Mouse (Mus musculus): ENCODE results near the gene Rdh16f1.
"Not testable (repeated sequence)": the region's sequence is repeated elsewhere in the genome, so short reads cannot be mapped to it uniquely, and the experiment has no call there.

Rdh16f1 gene

DNA sequence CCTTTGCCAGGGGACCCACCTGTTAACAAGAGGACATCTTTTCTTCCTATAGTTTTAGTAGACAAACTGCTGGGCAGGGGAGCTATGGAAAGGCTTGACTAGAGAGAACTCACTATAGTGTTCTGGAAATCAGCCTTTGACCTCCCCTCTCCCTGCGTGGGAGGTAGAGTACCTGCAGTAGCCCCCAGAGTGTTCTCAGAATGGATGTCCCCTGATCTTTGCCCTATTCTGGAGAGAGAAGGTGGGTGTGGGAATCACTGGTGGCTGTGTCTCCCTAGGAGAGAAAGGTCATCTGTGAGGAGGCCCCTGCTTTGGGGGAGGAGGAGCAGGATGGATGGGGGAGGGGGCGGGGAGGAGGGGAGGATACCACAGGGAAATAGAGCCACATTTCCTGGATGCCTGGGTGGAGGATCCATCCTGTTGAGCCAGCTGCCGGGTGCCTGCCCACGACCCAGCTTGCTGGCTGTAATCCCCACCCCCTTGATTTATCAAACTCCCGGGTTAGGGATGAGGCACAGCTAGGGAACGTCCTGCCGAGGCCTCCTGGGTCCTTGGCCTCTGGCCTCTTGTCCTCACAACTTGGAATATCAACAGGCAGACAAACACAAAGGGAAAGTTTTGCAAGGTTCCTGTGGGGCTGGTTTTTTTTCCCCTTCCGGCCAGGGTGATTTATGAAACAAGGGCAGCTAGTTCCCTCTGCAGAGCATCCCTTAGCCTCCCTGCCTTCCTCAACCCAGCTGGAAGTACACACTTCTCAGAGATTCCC is 10.6 kb upstream of the Rdh16f1 start:
- peak; percentile 67 to 78 for DNase-seq (ENCODE audit: low spot score in 2 of 2)

DNA sequence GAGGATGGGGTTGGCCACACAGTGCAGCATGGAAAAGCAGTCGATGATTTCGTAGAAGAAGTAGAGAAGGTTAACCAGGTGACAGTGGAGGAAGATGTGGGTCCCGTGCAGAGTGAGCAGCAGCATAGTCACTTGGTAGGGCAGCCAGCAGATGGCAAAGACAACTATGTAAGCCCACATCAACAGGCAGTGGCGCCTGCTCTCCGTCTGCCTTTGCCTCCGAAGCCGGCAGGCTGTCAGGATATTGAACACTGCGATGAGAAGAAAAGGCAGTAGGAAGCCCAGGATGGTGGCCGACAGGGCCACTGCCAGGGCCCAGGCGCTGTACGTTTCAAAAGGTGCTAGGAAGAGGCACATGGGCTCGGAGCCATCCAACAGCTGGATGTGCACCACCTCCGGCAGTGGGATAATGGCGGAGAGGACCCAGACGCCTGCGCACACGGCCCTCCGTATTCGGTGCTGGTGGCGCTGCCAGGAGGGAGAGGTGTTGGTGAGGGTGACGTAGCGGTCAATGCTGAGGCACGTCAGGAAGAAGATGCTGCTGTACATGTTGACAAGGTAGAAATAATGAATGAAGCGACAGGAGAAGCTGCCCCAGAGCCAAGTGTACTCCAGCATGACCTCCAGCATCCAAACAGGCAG is 9.3 kb upstream of the Rdh16f1 start:
- DNase-seq (ENCODE audit: low spot score in 2 of 2), result peak in 1 of 2 experiments; percentile 30

DNA sequence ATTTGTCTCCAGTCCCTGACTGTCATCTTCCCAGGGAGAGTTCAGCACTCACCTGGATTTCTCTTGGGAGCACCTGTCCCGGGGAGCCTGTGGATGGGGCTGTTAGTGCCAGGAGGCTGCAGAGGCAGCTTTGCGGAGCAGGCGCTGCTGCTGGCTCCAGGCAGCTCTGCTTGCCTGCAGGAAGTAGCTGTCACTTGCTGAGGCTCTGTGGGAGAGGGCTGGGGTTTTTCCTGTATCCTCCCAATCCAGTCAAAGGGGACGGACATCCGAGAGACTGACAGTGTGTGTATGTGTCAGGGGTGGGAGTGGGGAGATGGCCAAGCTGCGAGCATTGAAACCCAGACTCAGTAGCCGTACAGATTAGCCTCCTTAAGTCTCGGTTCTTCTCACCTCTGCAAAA is 8.0 kb upstream of the Rdh16f1 start, which contains the start of gene Gpr182:
Gene Gpr182 (minus strand): TSS at position 185 of the 400 bp plus-strand sequence.
- peak; percentile 45 to 70 for DNase-seq (ENCODE audit: low spot score in 2 of 2)

DNA sequence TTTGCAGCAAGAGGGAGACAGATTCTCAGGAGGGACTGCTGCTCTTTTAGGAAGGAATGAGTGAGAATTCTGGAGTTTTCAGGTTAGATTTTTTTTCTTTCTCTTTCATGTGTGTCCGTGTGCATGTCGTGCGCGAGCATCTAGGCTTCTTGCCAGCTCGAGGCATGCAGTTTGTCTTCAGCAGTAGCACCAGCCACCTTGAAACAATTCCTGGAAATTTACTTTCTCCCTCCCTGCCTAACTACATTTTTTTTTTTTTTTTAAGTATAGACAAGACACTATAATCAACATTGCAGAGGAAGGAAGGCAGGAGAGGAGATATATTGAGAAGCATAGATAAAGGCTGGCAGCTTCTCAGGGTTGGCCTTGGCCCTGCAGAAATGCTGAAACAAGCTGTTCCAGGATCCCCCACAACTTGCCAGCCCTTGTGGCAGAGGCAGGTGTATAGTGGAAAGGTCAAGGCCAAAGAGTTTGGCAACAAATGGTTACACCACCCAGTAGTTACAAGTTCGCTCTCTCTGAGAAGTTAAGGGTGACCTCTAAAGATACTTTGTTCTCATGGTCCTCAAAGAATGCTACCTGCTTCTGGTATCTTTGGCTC is 4.9 kb upstream of the Rdh16f1 start:
- peak in 1 of 2 experiments; percentile 33 for DNase-seq (ENCODE audit: low spot score in 2 of 2)

DNA sequence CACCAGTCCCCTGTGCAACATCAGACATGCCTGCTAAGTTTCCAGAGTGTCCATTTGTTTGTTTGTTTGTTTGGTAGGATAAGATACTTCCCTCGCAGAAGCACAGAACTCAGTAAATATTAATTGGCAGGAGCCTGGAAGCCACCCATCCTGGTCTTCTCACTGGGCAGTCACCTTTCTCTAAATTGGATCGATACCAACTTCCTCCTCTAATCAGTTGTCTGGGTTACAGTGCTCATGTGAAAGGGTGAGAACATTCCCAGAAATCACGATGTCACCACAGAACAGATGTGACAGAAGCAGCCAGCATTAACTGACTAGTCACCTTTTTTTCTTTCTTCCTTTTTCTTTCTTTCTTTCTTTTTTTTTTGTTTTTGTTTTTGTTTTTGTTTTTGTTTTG is 4.3 kb upstream of the Rdh16f1 start:
- DNase-seq (ENCODE audit: low spot score in 2 of 2), result peak in 1 of 2 experiments; percentile 49

DNA sequence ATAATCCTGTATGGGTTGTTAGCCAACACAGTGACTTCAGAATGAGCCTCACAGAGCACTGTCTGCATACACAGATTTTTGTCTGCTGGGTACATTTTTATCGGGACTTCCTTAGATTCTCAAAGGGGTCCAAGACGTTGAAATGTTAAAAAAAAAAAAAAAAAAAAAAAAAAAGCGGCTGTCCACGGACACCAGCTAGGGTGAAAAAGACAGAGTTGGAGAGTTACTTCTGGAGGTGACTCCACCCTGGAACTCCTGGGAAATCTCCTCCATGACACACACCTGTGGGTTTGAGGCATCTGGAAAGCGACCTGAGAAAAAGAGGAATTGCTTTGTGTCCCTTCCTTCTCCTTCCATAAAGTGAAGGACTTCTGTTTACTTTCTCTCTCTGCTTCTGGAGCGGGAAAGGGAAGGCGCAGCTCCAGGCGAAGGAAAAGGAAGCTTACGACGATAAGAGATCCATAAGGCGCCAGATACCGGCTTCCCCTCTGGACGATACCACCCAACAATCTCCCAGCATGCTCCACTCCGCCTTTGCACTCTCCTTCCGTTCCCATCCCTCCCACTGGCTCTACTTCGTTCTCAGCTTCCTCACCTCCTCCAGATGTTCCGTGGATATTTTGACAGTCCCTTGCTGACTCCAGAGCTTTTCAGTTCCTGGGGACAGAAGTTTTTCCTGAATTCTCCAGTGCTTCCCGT is 3.7 kb upstream of the Rdh16f1 start:
- DNase-seq (ENCODE audit: low spot score in 2 of 2), result peak; percentile 52 to 56

DNA sequence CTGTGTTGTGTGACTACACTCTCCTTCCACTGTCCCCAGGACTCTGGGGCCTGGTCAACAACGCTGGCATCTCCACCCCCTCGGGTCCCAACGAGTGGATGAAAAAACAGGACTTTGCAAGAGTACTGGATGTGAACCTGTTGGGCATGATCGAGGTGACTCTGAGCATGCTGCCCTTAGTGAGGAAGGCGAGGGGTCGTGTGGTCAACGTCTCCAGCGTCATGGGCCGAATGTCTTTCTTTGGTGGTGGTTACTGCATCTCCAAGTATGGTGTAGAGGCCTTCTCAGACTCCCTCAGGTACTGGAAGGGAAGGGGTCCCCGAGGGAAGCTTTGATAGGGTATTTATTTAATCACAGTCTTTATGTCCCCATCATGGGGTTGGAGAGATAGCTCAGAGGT is 3.3 kb downstream of the Rdh16f1 start:
- DNase-seq (ENCODE audit: low spot score in 2 of 2), result not testable (repeated sequence)

DNA sequence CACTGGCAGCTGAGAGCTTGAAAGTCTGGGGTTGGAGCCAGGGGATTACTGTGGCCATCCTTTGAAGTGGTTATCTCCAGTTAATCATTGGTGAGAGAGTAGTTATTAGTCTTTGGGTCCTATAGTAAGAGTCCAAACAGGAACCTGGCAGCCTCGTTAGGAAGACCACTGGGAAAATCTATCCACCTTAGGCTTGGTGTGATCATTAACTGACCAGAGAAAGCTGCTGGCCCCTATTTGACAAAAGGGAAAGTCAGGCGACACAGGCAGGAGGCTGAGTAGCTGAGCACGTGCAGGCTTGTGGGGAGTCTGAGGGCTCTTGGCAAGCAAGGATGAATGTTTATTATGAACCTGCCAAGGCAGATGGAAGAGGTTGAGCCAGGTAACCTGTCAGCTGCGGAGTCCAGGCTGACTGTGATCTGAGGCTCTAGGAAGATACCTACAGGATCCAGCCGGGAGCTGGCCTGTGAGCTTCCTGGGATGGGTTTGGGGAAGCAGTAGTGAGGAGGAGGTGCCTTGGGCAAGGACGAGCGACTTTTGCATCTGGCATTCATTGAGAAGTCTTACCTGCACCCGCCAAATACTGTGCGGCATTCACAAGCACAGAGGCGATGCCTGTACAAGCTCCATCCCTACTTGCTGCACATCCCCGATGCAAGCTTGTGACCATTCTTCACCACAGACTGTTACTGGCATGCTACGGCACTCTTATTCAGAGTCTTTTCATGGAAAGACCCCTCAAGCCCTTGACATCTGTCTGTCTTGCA is 4.5 kb downstream of the Rdh16f1 start:
- no peak for DNase-seq (ENCODE audit: low spot score in 2 of 2)

DNA sequence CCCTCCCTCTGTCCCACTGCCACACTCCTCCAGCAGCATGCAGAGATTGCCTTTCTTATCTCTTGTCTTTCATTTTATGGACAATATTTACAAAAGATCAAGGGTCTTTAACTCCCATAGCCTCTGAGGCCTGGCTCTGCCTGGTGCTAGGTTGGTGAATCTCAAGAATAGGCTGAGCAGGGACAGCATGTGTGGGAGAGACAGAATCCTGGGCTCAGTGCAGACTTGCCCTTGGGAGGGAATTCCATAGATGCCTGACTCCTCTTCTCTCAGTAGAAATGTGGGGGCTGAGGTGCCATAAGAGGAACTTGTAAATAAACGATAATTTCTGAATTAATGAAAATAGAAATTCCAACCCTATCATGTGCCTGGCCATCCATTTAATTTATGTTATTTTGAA is 7.0 kb downstream of the Rdh16f1 start:
- DNase-seq (ENCODE audit: low spot score in 2 of 2), result no peak

DNA sequence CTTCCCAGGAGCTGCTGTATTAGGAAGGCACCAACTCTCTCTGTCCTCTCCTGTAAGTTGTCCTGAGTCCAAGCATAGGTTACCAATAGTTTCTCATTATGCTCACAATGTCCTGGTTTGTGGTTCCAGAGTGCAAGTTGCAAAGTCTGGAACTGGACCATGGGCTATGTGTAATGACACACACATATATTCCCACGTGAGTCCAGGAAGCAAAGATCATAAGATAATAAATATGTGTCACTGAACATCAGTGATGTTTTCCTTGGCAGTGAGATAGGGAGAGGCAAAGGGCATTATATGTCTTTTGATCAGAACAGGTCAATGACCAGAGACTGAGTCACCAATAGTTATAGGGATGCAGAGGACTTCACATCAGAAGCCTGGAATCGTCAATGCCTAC is 16.4 kb downstream of the Rdh16f1 start, which contains the start of gene Rdh9:
Gene Rdh9 (plus strand): TSS at position 376 of the 400 bp plus-strand sequence.
- no peak for DNase-seq (ENCODE audit: low spot score in 2 of 2)

DNA sequence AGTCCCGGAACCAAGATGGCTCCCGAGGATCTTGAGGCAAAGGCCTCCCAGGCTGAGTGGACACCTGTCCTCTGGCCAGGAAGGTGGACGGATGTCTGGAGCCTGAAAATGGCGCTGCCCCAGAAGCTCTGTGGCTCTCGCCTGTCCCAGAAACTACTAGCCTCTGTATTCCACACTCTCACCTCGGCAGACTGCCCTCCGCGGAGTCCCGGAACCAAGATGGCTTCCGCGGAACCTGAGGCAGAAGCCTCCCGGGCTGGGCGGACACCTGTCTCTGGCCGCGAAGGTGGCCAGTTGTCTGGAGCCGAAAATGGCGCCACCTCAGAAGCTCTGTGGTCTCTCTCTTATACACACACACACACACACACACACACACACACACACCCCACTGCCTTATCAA is 22.7 kb downstream of the Rdh16f1 start:
- DNase-seq (ENCODE audit: low spot score in 2 of 2), result not testable (repeated sequence)

DNA sequence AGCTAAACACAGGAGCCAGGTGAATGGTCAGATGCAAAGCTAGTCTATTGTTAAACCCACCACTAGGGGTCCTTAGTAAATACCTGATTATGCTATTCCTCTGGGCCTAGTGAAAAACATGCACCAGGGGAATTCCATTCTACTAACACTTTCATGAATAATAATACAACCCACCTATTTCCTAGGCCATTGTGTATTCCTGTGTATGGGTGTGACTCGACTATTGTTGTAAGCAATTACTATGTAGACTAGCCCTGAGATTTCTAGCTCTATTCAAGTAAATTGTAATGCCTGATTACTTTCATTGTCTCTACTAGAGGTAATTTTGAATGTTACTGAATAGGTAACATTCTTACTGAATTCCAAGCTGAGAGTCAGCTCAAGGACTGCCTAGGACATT is 25.8 kb downstream of the Rdh16f1 start:
- DNase-seq (ENCODE audit: low spot score in 2 of 2), result not testable (repeated sequence)

DNA sequence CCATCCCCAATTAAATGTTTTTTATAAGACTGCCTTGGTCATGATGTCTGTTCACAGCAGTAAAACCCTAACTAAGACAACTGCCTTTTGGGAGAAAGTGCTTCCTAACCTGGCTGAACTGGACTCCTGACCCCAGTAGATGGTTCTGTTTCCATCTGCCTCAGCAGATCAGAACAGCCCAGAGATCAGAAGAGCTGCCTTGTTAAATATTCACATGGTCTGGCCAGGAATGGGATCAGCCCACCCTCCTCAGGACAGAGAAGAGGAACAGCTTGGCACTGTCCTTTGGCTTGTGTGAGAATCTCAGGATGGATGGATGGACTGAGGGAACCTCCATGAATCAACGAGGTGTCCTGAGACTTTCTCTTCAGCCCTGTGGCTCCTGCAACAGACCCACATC is 39.7 kb downstream of the Rdh16f1 start:
- DNase-seq (ENCODE audit: low spot score in 2 of 2), result no peak

DNA sequence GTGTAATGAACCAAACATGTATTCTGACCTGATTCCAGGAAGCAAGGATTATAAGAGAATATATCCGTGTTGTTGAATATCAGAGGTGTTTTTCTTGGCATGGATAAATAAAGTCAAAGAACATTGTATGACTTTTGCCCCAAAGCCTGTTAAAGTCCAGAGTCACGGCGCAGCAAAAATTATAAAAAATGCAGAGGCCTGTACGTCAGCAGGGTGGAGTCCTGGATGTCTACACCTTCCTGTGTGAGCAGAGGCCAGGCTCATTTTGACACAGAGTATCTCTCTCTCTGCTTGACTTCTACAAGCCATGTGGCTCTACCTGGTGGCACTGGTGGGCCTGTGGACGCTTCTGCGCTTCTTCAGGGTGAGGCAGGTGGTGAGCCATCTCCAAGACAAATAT is 41.3 kb downstream of the Rdh16f1 start, which contains the start of gene Rdh16:
Gene Rdh16 (plus strand): TSS at position 262 of the 400 bp plus-strand sequence.
- no peak for DNase-seq (ENCODE audit: low spot score in 2 of 2)

DNA sequence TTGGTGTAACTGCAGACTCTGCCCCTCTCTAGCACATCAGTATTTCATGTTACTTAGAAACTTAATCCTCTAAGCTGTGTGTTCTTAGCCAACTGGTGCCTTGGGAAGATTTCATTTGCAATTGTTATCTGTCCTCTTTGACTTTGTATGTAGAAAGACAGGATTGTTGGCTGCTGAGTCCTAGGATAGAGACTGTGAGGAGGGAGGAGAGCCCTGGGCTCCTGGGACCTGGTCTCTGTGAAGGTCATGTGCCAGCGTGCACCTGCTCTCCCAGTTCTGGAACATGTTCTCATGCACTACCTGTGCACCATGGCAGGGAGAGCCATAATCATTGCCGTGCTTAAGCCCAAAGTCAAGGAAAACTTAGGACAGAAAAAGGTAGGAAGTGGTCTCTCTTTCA is 42.0 kb downstream of the Rdh16f1 start:
- no peak for DNase-seq (ENCODE audit: low spot score in 2 of 2)

DNA sequence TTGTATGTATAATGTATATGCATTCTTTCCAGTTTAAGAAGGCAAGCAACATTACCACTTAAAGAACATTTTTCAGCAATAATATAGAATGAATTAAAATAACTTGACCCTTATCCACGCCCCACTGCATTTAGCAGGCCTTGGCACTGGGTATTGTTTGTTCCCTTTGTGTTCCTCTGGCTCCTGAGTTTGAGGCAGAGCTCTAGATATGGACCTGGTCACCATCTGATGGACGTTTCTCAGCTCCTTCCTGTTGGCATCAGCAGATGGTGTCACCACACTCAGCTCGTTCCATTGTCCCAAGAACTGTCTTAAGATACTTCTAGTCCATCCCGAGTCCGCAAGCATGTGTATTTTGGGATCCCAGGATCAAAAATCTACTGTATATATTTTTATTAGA is 42.6 kb downstream of the Rdh16f1 start:
- no peak for DNase-seq (ENCODE audit: low spot score in 2 of 2)

DNA sequence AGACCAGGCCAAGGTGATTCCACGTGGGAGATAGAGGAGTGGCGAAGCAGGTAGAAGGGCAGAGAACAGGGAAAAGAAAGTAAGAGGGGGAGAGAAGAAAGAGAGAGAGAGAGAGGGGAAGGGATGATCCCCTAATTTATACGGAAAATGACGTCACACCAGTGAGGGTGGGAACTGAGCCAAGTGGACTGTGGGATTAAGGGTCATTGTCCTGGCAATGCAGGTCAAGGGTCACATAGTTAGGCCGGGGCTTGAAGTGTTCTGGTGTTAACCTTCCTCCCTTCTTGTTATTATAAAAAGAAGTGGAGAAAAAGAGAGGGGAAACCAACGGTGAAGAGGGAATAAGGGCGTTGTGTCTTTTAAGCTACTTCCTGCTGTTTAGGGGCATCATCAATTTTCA is 44.8 kb downstream of the Rdh16f1 start:
- no peak for DNase-seq (ENCODE audit: low spot score in 2 of 2)

DNA sequence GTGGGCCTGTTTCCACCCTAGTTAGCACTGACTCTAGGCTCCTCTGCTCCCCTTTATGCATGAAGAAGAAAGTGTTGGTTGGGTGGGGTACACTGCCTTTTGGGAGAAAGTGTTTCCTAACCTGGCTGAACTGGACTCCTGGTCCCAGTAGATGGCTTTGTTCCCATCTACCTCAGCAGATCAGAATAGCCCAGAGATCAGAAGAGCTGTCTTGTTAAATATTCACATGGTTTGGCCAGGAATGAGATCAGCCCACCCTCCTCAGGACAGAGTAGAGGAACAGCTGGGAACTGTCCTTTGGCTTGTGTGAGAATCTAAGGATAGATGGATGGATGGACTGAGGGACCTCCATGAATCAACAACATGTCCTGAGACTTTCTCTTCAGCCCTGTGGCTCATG is 56.3 kb downstream of the Rdh16f1 start:
- no peak for DNase-seq (ENCODE audit: low spot score in 2 of 2)

DNA sequence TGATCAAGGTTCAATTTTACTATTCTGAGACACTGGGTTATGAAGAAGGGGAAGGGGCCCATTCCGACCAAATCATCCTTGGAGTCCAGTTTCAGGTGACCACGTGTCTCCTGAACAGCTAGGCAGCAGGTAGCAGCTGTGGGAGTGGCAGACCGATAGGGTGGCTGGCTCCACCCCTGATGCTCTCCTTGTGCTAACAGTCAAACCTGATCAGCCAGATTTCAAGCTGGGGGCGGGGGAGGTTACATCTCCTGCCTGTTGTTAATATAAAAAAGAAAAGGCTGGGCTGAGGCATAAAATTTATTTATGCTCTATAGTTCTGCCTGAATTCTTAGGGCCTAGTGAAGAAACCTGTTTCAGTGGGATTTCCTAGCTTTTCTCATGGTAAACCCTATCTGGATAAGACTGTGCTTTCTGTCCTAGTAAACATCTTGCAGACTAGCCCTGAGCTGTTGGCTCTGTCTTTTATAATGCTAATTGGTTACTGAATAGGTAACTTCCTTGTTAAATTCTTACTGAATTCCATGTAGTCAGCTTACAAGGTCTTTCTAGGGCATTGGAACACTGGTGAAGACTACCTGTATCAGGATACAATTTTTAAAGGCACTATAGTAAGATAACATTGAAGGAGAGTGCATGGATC is 57.8 kb downstream of the Rdh16f1 start:
- not testable (repeated sequence) for DNase-seq (ENCODE audit: low spot score in 2 of 2)

DNA sequence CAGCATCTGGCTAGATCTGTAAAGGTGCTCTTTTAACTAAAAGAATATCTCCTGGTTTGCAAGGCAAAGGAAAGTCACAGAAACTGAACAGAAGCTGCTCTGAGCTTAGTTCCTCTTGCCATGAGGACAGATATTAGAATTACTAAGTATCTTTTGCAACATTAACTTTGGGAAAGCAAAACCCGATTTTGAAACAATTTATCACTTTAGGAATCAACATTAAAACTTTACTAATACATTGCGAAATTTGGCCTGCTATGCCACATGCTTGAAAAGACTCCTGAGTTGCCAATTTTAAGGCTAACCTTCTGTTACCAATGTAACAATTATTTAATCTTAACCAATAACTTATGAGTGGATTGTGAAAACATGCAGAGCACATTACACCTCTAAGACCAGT is 62.2 kb downstream of the Rdh16f1 start:
- DNase-seq (ENCODE audit: low spot score in 2 of 2), result not testable (repeated sequence)

DNA sequence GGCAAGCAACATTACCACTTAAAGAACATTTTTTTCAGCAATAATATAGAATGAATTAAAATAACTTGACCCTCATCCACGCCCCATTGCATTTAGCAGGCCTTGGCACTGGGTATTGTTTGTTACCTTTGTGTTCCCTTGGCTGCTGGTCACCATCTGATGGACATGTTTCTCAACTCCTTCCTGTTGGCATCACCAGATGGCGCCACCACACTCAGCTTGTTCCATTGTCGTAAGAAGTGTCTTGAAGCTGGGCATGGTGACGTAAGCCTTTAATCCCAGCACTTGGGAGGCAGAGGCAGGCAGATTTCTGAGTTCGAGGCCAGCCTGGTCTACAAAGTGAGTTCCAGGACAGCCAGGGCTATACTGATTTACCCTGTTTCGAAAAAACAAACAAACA is 65.8 kb downstream of the Rdh16f1 start:
- DNase-seq (ENCODE audit: low spot score in 2 of 2), result no peak

Measured in heart, adult 9 months (tissue).